Mouse (Mus musculus) thymus, postnatal 10 days (tissue): Measurements from ENCODE around the gene Cdk17.
"Not testable (repeated sequence)": the region's sequence is repeated elsewhere in the genome, so short reads cannot be mapped to it uniquely, and the experiment has no call there.

Experiments
- DNase-seq, 2 experiments: peaks; one replicate each; pipeline ENCODE4 v3.0.0; 2021; ENCODE audit warnings: low spot score in 2 of 2

Cdk17 gene

DNA sequence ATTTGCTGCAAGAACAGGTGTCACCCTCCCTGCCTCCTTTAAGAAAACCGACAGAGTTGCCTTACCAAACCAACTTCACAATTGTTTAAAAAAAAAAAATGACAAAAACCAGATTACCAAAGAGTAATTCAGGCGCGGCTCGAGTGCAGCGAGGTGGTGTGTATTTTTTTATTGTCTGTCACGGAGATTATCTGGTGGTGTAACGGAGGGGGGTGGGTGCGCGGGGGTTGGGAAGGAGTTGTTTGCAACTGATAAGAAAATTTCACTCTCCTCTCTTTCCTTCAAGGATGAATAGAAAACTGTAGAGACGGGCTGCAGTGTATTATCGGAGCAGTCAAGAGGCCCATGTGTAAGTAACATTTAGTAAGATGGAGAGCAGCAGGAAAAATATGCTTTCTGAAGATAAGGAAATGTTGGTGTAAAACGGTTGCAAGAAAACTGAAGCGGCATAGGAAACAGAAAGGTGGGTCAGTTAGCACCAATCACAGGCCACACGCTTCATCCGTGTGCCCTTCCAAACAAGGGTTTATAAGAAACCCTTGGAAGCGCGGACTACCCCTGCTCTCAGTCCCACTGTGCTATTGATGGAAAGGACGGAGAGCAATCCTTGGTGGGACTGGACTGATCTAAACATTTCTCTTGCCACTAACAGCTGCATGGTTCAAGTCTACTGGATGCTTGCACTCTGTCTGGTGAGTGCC, 17.2 kb upstream of the Cdk17 start:
- peak in 1 of 2 experiments; percentile 20 for DNase-seq

DNA sequence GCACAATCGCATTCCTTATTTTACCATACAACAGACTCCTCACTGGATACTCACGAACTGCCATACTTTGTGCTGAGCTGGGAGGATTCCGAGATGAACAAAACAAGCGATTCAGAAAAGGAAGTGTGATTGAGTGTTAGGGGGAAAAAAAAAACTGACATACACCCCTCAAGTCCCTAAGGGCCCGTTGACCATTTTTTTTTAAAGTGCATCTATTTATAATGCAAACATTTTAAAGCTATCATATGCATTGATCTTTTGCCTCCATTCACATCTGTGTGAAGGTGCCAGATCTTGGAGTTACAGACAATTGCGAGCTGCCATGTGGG, 16.7 kb upstream of the Cdk17 start:
- no peak for DNase-seq

DNA sequence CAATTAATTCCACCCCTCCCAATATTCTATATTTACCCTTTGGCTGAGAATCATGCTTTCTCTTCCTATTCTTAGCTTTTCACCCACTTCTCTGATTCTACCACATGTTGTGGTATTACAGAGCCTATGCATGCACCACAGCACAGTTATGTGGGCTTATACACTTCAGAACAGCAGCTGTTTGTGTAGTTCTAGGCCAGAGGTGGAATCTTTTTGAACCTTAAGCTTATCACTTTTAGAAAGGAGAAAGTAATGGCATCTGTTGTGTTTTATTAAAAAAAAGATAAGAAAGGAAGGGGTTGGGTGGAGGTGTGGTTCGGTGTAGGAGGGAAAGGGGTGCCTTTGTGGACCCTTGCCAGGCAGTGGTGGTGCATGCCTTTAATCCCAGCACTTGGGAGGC, 16.1 kb upstream of the Cdk17 start:
- peak in 1 of 2 experiments; percentile 25 for DNase-seq

DNA sequence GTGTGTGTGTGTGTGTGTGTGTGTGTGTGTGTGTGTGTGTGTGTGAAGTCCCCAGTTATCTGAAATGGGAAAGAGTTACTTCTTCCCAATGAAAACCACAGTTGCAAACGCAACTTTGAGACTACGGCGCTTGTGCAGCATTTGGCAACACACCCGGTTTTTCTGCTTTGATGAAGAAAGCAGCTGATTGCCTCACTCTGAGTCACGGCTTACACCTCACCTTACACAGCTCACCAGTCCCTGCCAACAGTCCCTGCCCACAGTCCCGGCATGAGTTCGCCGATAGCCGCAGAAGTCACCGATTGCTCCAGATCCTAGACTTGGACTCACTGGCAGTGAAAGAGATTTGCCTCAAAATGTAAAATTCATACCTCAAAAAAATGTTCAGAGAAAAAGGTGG, 15.6 kb upstream of the Cdk17 start:
- DNase-seq, result peak; percentile 50 to 56

DNA sequence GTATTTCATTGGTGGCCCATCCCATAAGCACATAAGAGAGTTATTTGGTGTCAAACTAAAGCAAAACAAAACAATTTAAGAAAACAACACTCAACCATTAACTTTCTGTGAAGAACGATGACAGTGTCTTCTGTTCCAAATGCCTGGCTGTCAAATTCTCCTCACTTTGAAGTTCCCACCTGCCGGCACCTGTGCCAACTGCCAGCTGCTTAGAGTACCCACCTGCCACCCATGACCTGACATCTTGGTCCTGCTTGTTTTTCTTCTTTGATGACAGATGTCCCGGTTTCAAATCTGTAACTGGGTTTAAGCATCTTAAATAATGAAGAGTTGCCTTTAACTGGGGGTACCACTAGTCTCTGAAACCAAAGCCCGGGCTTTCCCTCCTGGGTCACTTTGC, 14.1 kb upstream of the Cdk17 start:
- peak; percentile 70 to 80 for DNase-seq

DNA sequence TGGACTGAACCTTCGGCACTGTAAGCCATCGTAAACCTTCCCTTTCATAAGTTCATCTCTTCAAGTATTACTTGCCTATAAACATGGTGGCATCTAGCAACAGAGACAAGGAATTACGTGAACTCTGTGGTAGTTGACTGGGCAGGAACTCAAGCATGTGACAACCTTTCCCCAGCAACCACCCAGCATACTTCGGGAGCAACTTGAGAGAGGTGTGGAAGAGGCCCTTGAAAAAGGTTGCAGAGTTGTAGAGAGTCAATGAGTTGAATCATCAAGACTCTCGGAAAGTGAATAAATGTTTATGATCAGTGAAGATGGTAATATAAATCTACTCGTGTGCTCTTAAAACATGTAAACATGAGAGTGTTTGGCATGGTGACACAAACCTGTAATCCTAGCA, 13.0 kb upstream of the Cdk17 start:
- no peak for DNase-seq

DNA sequence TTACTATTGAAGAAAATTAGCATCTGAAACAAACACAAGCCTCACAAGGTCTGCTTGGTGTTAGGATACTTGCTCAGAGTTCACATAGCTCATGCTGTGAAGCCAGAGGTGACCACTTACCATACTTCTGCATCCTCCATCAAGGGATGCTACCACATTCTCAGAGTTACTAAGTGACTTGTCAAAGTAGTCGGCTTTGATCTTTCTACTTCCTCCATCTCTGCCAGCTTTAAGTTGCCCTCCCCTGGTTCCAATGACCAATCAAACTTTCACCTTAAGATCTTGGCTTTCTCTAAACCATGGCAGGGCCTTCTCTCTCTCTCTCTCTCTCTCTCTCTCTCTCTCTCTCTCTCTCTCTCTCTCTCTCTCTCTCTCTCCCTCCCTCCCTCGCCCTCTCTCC, 11.1 kb upstream of the Cdk17 start:
- DNase-seq, result no peak

DNA sequence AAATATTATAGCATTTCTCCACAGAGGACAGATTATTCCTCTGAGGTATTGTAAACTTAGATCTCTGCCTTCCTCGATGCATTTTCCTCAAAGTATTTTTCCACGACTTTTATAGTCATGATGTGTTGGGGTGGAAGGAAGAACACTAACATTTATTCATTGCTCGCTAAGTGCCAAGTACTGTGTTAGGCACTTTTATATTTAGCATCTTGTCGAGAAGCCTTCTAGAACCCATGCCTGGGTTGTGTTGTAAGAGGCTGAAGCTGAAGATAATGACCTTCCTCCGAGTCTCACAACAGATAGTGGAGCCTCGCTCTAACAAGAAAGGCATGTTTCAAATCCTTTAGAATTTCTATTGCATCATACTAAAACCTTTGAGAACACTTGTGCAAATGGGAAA, 8.9 kb upstream of the Cdk17 start:
- no peak for DNase-seq

DNA sequence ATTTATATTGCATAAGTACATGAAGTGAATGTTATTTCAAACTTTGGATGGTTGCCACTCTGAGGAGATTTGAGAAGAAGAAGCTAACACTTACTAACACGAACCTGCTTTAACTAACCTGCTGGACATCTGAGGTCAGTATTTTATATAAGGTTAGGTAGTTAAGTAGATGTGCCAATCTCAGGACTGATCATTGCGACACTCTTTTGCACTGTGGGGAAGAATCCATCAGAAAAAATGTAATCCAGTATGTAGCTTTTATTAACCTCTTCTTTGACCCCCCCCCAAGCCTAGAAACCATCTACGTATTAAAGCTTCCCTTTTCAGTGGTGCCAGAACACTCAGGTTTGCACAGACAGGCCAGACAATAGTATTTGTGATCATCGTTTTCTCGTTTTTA, 8.0 kb upstream of the Cdk17 start:
- no peak for DNase-seq

DNA sequence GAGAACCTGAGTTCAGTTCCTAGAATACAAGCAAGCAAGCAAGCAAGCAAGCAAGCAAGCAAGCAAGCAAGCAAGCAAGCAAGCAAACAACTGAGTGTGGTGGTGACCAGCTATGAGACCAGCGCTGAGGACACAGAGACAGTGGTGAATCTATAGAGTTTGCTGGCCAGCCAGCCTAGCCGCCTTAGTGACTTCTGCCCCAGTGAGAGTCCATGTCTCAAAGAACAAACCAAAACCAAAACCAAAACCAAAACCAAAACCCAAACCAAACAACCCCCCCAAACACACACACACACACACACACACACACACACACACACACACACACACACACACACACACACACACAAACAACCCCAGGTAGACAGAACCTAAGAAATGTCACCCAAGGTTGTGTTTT, 7.3 kb upstream of the Cdk17 start:
- not testable (repeated sequence) for DNase-seq

DNA sequence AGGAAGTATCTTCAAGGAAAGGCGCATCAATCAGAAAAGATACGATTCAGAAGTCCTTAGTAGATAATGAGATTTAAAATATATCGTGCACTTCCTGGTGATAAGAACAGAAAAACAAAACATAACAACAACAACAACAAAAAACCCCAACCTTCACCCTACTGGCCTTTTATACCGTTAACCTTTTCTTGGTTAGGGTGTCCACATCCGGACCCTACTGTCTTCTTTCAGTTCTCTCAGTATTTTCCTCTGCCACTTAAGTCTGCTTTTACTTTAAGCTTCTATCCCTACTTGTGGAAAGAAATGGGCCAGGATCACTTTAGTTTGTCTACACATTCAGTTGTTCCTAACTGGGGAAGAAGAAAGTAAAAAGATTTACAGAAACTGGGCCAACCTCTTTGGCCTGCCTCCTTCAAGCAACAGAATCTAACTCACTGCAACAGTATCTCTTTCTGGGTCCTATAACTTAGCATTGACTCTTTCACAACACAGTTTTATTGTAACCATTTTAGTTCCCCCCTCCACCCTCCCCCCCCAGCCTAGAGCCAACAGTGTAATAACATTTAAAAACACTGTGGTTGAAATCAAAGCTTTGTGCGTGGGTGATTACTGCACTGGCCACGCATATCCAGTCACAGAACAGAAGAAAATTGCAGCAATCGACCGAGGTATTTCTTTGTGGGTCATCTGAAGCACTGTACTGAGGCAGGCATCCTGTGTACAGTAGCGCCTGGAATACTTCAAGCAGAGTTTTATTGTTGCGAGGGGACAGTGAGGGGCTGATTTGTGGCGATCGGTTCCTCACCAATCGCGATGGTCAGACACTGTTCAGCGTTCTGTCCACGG, 801 bp upstream of the Cdk17 start:
- no peak for DNase-seq

DNA sequence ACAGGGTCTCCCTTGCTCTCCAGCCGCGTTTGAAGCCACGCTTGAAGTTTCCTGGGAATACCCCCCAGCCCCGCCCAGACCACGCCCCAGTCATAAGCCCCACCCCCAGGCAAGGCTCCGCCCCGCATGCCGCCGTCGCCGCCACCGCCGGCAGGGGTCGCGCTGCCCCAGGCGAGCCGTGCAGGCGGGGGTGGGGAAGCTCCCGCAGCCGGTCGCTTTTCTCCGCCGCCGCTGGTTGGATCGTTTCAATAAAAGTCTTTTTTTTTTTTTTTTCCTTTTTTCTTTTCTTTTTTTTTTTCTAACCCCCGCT, 223 bp upstream of the Cdk17 start:
- DNase-seq, result peak; percentile 65 to 91

DNA sequence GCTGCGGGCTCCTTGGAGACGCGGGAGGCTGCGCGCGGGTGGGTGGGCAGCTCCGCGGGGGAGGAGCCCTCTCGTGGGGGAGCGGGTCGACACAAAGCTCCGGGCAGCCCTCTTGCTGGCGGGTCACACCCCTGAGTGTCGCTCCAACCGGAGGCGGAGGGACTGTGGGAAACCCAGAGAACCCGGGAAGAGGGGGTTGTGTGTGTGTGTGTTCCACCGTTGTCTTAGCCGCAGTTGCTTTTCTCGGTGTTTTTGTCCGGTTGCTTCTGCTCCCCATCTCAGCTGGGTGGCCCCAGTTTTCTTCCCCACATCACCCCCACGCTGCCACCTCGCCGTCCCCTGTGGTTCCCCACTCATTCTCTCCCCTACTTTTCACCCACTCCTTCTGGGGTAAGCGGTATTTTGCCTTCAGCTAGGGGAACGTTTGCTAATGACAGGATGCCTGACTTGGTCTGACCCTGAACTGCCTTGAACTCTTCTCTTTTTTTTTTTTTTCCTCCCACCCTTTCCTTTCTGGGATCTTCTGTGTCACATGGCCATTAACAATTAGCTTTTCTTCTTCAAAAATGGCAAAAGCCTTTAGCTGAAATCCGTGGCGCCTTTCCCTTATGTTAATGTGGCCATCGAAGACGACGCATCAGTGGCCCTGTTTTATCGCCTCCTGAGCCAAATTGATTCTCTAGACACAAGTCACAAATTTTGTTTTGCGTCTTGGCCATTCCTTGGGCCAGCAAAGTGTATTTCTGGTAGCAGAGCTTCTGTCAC, 1.0 kb downstream of the Cdk17 start:
- peak in 1 of 2 experiments; percentile 45 for DNase-seq

DNA sequence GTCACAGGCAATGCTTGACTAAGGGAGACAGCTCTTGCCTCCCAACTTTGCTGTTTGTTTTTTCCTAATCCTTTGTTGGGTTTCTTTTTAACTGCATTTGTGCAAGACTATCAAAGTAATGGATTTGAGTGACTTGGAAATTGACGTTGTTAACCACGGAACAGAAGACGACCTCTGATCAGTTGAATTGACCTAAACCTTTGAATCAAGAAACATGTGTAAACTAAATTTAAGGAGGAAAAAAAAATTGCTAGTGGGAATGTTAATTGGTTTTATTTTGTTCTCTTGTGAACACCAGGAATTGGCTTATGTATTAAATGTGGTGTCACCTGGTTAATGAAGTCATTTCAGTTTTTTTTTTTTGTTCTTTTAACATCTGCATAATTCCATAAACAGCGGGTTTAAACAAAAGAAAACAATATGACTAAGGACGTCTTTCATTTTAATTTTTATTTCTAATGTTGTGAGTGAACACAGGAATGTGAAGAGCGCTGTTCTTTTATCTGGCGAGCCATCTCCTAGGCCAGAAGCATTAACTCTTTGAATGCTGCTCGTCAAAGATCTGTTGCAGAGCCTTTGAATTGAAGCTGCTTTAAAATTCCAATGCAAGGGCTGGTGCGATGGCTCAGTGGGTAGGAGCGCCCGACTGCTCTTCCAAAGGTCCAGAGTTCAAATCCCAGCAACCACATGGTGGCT, 1.7 kb downstream of the Cdk17 start:
- DNase-seq, result no peak

DNA sequence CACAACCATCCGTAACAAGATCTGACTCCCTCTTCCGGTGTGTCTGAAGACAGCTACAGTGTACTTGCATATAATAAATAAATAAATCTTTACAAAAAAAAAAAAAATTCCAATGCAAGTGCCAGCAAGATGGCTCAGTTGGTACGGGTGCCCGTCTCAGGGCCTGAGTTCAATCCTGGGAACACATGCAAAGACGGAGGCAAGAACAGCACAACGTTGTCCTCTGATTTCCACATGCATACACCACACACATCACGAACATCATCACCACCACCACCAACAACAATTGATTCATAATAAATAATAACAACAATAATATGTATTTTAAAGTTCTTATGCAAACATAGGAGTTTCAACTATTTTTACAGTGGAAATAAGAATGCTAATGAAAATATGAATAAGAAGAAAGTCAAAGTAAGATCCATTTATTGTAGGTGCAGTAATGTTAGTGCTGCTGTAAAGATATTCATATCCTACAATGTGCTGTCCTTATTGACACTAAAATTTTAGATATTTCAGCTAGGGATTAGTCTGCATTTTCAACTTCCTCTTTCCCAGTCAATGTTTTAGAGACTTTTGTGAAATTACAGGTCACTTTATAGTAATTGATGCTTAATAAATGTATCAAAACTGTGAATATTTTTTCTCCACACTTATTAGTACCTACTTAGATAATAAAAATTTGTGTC, 2.4 kb downstream of the Cdk17 start:
- no peak for DNase-seq

DNA sequence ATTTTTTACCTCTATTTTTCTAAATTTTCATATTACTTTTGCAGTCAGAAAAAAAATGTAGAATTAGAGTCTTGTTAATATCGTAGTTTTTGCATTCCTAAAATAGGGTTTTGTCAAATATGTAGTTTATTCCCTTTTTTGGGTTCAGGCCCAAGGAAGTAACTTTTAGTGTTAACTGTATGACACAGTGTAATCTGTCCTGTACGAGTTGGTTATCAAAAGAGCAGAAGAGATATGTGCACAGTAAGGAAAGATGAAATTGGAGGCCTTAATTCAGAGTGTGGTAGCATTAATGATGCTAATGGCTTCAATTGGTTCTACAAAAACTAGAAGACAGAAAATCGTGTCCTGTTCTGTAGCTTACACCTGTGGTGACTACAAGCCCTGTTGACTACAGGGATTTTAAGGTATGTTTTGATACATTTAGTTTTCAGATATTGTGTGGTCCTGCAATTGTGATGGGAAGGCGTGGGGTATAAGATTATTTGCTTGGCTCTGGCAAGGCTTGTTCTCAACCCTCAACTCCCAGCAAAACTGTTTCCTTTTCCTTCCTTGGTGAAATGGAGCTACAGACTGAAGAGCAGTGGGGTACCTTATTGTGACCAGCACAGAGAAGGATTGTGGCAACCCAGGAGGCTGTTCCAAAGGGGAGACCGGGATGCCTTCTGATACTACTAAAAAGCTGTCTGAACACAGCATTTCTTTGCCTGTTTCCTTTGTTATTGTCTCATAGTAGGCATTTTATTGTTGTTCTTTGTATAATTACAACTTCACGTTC, 3.2 kb downstream of the Cdk17 start:
- DNase-seq, result no peak

DNA sequence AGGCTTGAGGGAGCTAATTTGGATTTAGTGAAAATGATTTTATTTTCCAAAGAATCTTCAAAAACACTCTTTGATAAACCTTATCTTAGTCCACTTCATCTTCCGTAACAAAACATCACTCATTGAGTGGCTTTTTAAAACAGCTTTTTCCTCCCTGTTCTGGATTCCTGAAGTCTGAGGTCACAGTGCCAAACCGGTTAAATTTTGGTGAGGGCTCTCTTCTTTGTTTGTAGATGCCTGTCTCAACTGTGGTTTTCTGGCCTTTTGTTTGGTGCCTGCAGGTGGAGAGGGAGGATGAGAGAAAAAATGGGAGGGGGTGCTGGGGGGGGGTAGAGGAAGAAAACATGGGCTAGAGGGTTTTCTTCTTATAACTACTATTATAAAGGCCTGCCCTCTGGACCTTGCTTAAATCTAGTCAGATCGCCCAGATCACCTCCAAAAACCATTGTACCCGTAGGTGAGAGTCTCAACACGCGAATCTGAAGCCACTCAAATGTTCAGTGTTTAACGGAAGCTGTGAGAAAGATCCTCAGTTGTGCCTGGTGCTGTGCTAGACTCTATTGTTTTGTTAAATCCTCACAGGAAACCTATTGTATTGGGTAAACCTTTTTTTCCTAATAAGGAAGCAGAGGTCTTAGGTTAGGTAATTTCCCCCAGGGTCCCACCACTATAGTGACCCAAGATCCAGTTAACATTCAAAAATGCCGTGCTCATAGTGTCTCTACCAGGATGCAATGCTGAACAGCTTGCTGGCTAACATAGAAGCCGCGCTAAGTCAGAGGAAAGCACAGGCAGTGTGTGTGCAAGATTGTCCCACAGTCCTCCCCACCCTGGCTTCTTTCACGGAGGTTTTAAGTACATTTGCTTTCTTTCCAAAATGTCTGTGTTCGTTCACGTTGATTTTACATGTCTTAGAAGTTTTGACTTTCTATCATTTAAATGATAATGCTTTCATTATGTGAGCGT, 5.0 kb downstream of the Cdk17 start:
- no peak for DNase-seq

DNA sequence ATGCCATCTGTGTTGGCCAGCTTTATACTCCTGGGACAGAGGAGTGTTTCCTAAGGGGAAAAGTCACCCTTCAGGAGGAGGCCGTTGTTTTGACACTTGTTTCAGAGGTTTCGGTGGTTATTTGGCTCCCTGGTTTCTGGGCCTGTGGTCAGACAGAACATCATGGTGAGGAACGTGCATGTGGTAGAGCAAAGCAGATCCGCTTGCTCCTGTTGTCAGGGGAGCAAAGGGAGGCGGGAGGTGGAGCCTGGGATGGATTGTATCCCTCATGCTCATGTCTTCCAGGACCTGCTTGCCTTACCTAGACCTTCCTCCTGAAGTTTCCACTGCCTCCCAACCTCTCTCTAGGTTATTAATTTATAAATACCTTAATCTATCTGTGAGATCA, 5.7 kb downstream of the Cdk17 start:
- no peak for DNase-seq

DNA sequence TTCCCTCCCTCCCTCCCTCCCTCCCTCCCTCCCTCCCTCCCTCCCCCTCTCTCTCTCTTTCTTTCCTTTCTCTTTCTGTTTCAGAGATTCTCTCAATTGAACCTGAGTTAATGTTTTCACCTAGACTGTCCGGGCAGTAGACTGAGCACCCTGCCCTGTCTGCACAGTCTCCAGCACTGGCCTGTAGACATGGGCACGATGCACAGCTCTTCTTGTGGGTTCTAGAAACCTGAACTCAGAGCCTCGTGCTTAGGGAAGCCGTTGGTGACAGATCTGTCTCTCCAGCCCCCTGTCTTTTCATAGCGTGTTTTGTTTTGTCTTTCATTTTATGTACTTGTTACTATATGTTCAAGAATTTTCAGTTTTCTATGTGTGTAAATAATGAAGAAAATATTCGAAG, 6.6 kb downstream of the Cdk17 start:
- no peak for DNase-seq

DNA sequence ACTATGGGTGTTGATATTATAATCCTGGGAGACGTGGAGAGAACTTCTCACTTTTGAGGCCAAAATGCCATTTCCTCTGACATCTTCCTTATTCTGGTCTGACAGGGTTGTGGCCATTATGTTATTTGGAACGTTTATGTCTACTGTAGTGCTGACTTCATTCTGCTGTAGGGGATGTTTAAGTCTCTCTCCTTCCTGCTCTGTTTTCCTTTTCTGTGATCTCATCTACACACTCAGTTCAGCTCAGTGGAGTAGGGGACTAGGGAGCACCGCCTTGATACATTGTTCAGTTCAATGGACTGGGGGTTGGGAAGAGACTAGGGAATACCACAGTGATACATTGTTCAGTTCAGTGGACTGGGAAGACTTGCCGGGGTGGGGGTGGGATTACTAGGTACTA, 7.4 kb downstream of the Cdk17 start:
- no peak for DNase-seq
